Mouse (Mus musculus) CD4-positive helper T cell, adult 2 months (primary cell): Measurements from ENCODE around the gene Hydin.
"Not testable (repeated sequence)": the region's sequence is repeated elsewhere in the genome, so short reads cannot be mapped to it uniquely, and the experiment has no call there.

ENCODE experiments used
- DNase-seq: peaks from one replicate; pipeline ENCODE4 v3.0.0-alpha.2; 2012; ENCODE audit warnings: low read depth, missing footprints, low spot score

The Hydin gene

GRCm38 (mm10) chr8:110333376-110333775 lies 66.6 kb downstream of the Hydin start:
- DNase-seq, result no peak

- no peak for DNase-seq
Observed at GRCm38 (mm10) chr8:110339447-110339846, 72.7 kb downstream of the Hydin start.

GRCm38 (mm10) chr8:110340090-110340703 lies 73.4 kb downstream of the Hydin start:
- no peak for DNase-seq

GRCm38 (mm10) chr8:110345697-110346394 lies 79.1 kb downstream of the Hydin start:
- no peak for DNase-seq

GRCm38 (mm10) chr8:110346915-110347314 lies 80.1 kb downstream of the Hydin start:
- no peak for DNase-seq

DNA sequence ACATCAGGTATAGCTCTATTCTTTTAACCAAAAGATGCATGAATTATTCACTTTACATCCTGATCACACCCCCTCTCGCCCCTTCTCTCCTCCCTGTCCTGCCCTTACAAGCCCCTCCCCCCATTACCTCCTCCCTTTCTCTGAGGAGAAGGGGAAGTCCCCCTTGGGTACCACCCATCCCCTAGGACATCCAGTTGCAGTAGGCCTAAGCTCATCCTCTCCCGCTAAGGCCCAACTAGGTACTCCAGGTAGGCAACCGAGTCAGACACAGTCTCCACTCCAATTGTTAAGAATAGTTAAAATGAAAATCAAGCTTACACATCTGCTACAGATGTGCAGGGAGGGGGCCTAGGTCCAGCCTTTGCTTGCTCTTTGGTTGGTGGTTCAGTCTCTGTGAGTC lies 83.9 kb downstream of the Hydin start:
- DNase-seq, result no peak

GRCm38 (mm10) chr8:110351909-110352308 lies 85.1 kb downstream of the Hydin start:
- no peak for DNase-seq

DNA sequence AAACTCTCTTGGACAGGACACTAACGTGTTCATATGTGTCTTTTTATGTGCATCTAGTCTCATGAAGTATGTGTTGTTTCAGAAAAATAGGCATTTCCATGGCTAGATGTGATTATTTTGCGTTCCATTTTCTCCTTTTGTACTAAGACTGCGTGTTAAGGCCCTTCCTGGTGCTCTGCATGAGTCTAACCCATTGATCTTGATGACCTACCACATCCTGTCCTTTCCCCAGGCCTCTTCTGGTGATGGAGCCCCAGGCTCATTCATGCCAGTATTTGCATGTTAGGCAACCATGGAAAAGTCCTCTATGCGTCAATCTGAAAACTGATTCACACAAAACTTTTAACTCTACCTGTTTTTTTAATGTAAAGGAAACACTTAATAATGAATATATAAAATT lies 96.2 kb downstream of the Hydin start:
- DNase-seq, result no peak

DNA sequence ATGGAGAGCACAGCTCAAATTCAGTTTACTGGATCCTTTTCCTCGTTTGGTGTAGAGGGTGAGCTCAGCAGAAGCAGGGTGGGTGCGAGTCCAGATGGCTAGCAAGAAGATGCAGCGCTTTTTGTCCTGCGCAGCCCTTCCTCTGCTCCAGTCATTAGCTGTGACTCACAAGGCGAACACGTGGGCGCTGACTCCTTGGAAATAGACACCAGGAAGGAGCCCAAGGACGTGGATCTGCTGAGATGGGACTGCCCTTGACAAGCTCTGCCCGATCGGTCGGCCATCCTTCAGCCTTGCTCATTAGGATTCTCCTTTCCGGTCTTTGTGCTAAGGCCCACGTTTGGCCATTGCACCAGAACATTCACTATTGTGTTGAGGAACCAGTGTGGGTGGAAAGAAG lies 106.1 kb downstream of the Hydin start:
- DNase-seq, result no peak

DNA sequence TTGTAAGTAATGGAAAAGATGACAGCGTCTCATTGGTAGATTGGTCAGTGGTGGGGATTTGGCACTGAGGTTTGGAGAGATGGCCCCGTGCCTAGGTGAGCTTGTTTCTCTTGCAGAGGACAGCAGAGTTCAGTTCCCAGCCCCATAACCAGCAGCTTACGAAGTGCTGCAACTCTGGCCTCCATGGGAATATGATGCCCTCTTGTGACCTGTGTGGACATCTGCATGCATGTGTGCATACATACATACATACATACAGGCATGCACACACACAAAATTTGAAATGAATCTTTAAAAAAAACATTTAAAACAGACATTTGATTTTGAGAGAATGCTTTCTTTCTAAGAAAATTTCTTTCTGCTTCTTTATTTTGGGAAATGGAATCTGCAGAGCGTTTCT lies 106.9 kb downstream of the Hydin start:
- no peak for DNase-seq

DNA sequence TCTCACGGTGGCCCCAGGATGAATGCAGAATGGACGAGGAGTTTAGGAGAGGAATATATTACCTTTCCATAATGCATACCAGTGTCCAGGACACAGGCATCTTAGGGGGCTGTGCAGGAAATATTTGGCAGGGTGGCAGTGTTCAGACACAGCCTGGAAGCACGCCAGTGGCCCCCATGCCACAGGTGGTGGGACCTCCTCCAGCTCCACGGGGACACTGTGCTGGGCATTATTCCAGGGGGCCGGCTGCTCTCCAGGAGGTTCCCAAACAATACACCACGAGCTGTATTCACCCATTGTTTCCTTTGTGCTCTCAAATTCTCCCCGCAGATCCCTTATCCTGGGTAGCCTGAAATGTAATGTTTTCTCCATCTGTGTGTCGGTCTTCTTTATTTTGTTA lies 116.0 kb downstream of the Hydin start:
- no peak for DNase-seq

- DNase-seq, result not testable (repeated sequence)
Observed at GRCm38 (mm10) chr8:110384632-110385031, 117.9 kb downstream of the Hydin start.

DNA sequence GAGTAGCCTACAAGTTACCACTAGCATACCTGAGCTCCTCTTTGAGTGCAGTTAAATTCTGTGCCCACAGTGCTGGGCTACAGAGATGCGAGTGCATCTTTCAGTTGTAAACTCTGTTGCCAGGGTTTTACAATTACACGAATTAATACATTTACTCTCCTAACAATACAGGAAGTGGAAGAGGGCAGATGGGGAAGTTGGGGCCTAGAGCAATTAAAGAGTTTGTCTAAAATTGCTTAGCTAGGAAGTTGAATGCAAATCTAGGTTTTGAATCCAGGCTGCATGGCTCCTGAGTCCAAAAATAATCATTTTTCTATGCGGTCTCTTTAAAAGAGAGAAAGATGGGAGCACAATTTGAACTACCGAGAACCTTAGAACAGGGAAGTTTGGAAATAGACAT lies 128.9 kb downstream of the Hydin start:
- no peak for DNase-seq

DNA sequence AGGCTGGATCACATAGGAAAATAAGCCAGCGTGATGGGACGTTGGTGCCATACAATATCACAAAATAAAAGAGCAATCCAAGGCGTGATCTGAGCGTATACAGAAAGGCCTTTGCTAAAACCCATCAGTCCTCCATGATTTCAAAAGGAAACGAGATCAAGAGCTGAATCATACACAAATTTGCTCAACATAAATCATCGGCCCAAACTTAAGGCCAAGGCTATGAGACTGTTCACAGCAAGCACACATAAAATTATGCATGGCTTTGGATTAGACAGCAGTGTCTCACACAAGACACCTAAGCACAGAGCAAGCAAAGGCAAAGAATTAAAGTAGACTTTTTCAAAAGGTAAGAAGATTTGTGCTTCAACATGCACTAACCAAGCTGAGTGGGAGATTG lies 133.8 kb downstream of the Hydin start:
- DNase-seq, result no peak

GRCm38 (mm10) chr8:110402311-110402710 lies 135.5 kb downstream of the Hydin start:
- DNase-seq, result no peak

DNA sequence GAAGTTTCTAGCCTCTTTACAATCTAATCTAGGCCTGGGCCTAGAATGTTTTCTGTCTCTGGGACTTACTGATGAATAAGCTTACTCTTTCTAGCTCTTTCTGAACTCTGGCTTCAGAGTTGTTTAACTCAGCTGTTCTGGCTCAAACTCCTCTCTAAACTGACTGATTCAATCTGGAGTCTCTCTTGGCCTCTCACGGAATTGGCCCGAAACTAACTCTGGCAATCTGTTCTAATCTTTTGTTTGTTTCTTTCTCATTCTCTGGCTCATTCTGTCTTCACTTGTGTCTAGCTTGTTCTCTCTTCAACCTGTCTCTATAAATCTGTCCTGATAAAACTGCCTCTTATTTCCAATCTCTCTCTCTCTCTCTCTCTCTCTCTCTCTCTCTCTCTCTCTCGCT lies 137.7 kb downstream of the Hydin start:
- DNase-seq, result no peak

GRCm38 (mm10) chr8:110415121-110415520 lies 148.3 kb downstream of the Hydin start:
- DNase-seq, result no peak

DNA sequence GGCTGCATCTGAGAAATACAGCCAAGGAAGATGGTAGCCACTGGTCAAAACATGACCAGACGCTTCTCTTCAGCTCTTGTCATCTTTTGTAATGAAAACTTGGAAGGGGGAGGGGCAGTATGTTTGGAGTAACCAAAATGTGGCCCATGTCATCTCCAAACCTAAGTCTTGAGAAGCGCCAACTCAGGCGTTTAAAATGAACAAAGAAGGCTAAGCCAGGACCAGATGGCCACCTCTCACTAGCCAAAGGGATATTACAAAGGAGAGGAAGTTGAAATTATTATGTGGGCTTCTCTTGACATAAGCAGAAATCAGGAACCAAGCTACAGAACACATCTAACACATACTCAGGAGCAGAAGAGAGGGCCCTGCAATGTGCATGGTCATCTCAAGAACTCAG lies 150.2 kb downstream of the Hydin start:
- DNase-seq, result no peak

DNA sequence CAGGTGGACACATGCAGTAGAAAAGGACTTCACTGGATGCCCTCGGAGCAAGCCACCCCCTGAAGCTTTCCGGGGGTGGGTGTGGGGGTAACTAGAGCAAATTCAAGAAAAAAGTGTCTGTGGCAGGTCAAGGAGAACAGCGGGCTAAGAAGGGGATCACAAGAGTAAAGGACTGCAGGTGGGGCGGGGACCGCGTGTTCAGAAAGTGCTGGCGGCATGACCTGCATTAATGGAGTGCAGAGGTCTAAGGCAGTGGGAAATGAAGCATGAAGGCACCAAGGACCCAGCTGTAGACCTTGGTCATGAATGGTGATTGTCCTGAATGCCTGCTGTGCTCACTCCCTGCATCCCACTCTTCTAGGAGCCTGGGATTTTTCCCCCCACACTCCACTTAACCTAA lies 151.0 kb downstream of the Hydin start:
- DNase-seq, result no peak

GRCm38 (mm10) chr8:110419711-110420110 lies 152.9 kb downstream of the Hydin start:
- DNase-seq, result no peak

DNA sequence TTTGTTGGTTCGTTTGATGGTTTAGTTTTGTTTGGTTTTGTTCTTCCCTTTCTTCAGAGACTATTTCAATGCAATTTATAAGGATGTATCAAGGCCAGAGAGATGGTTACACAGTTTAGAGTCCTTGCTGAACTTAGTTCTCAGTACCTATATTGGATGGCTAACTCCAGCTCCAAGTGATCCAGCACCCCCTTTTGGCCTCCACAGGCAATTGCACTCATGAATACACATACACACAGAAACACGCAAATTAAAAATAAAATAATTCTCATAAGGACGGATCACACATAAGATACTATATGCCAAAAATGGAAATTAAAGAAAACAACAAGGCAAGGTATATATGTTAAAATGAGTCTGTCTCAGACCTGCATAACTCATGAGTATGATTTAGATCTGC lies 153.4 kb downstream of the Hydin start:
- DNase-seq, result no peak

GRCm38 (mm10) chr8:110424146-110424545 lies 157.4 kb downstream of the Hydin start:
- no peak for DNase-seq

- no peak for DNase-seq
Observed at GRCm38 (mm10) chr8:110431340-110431739, 164.6 kb downstream of the Hydin start.

GRCm38 (mm10) chr8:110440528-110440927 lies 173.8 kb downstream of the Hydin start:
- DNase-seq, result no peak
